Mouse (Mus musculus): ENCODE measurements around the gene 1700021F05Rik. TPM values are rescaled to one million over a fixed set of nuclear protein-coding genes. Genes with fewer than 3 reads are reported as not detected.

Gene 1700021F05Rik
- polyA plus RNA-seq, 1 experiment: 40.9 TPM

DNA sequence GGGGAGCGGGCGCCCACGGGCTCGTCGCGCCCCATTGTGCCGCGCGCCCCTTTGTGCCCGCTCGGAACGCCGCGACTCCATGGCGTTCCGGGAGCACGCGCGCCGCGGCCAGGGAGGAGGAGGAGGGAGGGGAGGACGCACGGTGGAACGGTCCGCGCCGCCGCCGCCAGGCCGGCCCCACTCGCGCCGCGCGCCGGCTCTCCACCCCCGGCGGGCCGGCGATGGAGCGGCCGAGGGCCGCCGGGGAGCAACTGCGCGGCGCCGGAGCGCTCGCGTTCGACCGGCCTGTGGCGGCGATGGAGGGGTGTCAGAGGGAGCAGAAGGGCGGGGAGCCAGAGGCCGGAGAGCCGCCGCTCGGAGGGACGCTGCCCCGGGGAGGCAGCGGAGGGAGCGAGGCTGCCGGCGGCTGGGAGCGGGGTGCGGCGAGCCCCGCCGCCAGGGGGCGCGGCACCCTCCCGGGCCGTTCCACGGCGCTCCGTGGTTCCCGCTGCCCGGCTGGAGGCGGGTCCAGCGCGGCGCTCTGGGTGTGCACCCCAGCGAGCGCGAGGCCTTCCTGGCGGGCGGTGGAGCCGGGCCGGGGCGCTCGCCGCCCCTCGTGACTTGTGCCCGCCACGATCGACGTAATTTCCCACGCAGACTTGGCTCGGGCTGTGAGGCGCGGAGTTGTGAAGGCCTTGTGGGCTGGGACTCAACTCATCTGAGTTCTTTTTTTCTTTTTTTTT, 61.2 kb downstream of the 1700021F05Rik start:
- Histone ChIP-seq H3K4me3 (replicated peaks; ENCODE audit: insufficient read depth, low read depth, low read length) (peak overlapping the region; percentile 60), H3K27me3 (ENCODE audit: control insufficient read depth, insufficient read depth, low read length) (no peaks in the 10 kb centered on the region), H3K27ac (ENCODE audit: insufficient read depth, low read length) (no peak overlapping the region), H3K4me1 (ENCODE audit: control insufficient read depth, insufficient read depth, low read length) (no peaks in the 10 kb centered on the region; the same call in 1 of the 2 replicates)
- peak; percentile 79 to 81 for DNase-seq
- WGBS: under 1% methylated on average over 92 of the region's 103 CpGs
- TF ChIP-seq CTCF (IDR thresholded peaks at IDR 0.05; ENCODE audit: borderline replicate concordance, insufficient read depth, low read depth, low read length): peak; percentile 25; the same call in 1 of the 2 replicates
- TF ChIP-seq POLR2A (IDR thresholded peaks at IDR 0.05; ENCODE audit: borderline replicate concordance, insufficient read depth, low read length): no peak

DNA sequence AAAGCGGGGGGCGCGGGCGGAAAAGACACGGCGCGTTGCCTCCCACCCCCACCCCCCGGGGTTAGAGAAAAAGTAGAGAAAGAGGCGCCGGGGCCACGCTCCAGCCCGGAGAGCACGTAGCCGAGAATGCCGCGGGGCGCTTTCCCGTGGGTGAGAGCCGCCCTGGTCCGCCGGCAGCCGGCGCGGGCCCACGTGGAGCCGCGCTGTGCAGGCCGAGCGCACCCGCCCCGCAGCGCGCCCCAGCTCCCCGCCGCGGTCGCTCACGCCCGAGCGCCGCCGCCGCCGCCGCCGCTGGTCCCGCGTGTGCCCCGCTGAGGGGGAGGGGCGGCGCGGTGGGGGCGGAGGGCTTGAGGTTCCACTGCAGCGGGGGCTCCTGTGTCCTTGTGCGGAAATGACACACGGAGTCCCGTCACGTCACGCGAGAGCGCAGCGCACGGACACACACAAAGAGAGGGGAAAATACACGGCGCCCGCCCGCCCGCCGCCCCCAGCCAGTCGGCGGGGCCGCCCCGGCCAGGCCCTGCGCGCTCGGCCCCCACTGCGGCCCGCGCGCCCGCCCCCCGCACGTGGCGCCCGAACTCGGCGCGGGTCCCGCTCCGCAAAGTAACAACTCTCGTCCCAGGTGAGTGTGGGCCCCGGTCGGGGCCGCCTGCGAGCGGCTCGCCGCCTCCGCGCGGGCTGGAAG, 61.9 kb downstream of the 1700021F05Rik start, which contains the start of gene Bend3:
Bend3 (plus strand) TSS at position 81 of the 685 bp plus-strand sequence.
- H3K27me3 ChIP-seq (ENCODE audit: control insufficient read depth, insufficient read depth, low read length): no peaks in the 10 kb centered on the region
- under 1% methylated on average over 99 of the region's 101 CpGs for WGBS
- H3K4me1 ChIP-seq (ENCODE audit: control insufficient read depth, insufficient read depth, low read length): no peaks in the 10 kb centered on the region; the same call in 1 of the 2 replicates
- H3K27ac ChIP-seq (ENCODE audit: insufficient read depth, low read length): no peak within 1 kb of the TSS
- peak in 1 of 2 experiments; percentile 52 for DNase-seq
- peak within 1 kb of the TSS; percentile 60 for H3K4me3 ChIP-seq (replicated peaks; ENCODE audit: insufficient read depth, low read depth, low read length)
- TF ChIP-seq POLR2A (IDR thresholded peaks at IDR 0.05; ENCODE audit: borderline replicate concordance, insufficient read depth, low read length) (no peak), CTCF (IDR thresholded peaks at IDR 0.05; ENCODE audit: borderline replicate concordance, insufficient read depth, low read depth, low read length) (no peak)

DNA sequence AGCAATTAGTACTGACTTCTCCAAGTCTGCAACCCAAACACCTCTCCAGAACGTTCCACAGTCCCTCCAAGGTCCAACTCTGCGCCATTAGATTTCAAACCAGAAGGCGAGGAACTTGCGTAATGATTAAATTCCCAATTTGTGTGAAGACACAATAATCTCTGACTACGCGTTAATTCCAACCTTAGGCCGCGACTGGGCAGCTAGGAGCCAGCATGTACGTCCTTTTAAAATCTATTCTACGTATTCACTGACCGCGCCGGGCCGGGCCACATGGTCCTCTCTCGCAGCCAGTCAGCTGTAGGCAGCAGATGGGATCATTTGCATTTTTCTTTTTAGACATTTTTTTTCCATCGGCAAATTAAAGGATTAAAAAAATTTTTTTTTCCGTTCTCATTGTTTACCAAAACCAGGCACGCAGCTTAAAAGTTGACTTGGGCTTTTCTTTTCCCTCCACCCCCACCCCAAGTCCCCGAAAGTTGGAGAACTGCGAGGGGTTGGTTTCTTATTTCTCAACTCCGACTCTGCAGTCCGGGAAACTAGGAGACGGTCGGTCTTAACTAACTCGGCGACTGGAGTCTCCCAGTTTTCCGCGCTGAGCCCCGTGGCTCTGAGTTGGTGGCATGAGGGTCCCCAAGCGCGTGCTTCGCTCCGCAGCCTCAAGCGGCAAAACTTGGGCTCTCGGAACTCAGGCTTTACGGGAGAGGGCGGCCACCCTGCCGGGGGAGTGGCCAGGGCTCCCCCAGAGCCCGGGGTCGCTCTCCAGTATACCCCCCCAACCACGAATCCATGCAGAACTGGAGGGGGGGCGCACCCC, 62.7 kb downstream of the 1700021F05Rik start:
- peak overlapping the region; percentile 60 for H3K4me3 ChIP-seq (replicated peaks; ENCODE audit: insufficient read depth, low read depth, low read length)
- WGBS: 3% methylated on average over 41 of the region's 42 CpGs

GRCm38 (mm10) chr10:43477459-43477858, 63.3 kb downstream of the 1700021F05Rik start:
- Histone ChIP-seq H3K4me1 (ENCODE audit: control insufficient read depth, insufficient read depth, low read length) (no peaks in the 10 kb centered on the region; the same call in 1 of the 2 replicates), H3K27ac (ENCODE audit: insufficient read depth, low read length) (no peak overlapping the region), H3K4me3 (replicated peaks; ENCODE audit: insufficient read depth, low read depth, low read length) (no peak overlapping the region), H3K27me3 (ENCODE audit: control insufficient read depth, insufficient read depth, low read length) (no peaks in the 10 kb centered on the region)
- WGBS: 55% methylated on average over 9 of the region's 9 CpGs
- no peak for DNase-seq
- no peak for TF ChIP-seq POLR2A (IDR thresholded peaks at IDR 0.05; ENCODE audit: borderline replicate concordance, insufficient read depth, low read length)
- no peak for TF ChIP-seq CTCF (IDR thresholded peaks at IDR 0.05; ENCODE audit: borderline replicate concordance, insufficient read depth, low read depth, low read length)

More for the DNA sequence above, 62.7 kb downstream of the 1700021F05Rik start:
- Histone ChIP-seq H3K27ac (ENCODE audit: insufficient read depth, low read length) (no peak overlapping the region), H3K27me3 (ENCODE audit: control insufficient read depth, insufficient read depth, low read length) (no peaks in the 10 kb centered on the region), H3K4me1 (ENCODE audit: control insufficient read depth, insufficient read depth, low read length) (no peaks in the 10 kb centered on the region; the same call in 1 of the 2 replicates)
- TF ChIP-seq CTCF (IDR thresholded peaks at IDR 0.05; ENCODE audit: borderline replicate concordance, insufficient read depth, low read depth, low read length) (no peak), POLR2A (IDR thresholded peaks at IDR 0.05; ENCODE audit: borderline replicate concordance, insufficient read depth, low read length) (no peak)
- DNase-seq: peak; percentile 29 to 33

DNA sequence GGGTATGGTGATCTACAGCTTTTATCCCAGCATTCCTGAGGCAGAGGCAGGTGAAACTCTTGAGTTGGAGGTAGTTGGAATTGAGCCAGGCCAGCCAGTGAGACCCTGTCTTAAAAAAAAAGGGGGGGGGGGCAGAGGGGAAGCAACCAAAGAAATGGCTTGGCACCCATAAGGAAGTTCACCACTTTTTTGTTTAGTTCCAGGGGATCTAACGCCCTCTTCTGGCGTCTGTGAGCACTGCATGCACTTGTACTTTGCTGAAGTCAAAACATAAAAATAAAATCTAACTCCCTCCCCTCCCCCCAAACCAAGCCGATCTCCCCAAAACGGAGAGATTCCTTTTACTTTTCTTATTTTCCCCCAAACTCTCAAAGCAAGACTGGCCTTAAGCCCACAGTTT, 65.4 kb downstream of the 1700021F05Rik start:
- WGBS: 50% methylated on average over 4 of the region's 4 CpGs
- Histone ChIP-seq H3K27ac (ENCODE audit: insufficient read depth, low read length) (no peak overlapping the region), H3K27me3 (ENCODE audit: control insufficient read depth, insufficient read depth, low read length) (no peaks in the 10 kb centered on the region), H3K4me1 (ENCODE audit: control insufficient read depth, insufficient read depth, low read length) (no peaks in the 10 kb centered on the region; the same call in 1 of the 2 replicates), H3K4me3 (replicated peaks; ENCODE audit: insufficient read depth, low read depth, low read length) (no peak overlapping the region)
- TF ChIP-seq POLR2A (IDR thresholded peaks at IDR 0.05; ENCODE audit: borderline replicate concordance, insufficient read depth, low read length): no peak
- TF ChIP-seq CTCF (IDR thresholded peaks at IDR 0.05; ENCODE audit: borderline replicate concordance, insufficient read depth, low read depth, low read length): peak; percentile 26; the same call in 1 of the 2 replicates
- DNase-seq: no peak

Other genes starting within 250 kb of the 1700021F05Rik start
- 2.8 and 3.2 TPM in 2 replicates for gene Bend3, start 62.2 kb downstream of the 1700021F05Rik start, polyA plus RNA-seq (2012; rRNA removed)
- 13.4 and 15.7 TPM in 2 replicates for gene Gm9803, start 16.9 kb downstream of the 1700021F05Rik start, polyA plus RNA-seq (2012; rRNA removed)
- 26.4 and 39.5 TPM in 2 replicates for gene Cd24a, start 37.3 kb upstream of the 1700021F05Rik start, polyA plus RNA-seq (2012; rRNA removed)